Mouse (Mus musculus) small intestine, adult 2 months (tissue): ENCODE data around the gene Actl6b.

Experiments
- CTCF ChIP-seq: fragments of 200-500 bp; IDR thresholded peaks from 2 replicates; pipeline ENCODE4 v1.5.1; 2012; ENCODE audit warnings: low read depth, mild to moderate bottlenecking, control low read depth, inconsistent platforms, low read length, moderate library complexity, mixed read lengths; ENCODE audit not compliant: insufficient replicate concordance, insufficient read length; ENCODE audit errors: extremely low read depth
- POLR2A ChIP-seq: fragments of 200-500 bp; IDR thresholded peaks from 2 replicates; pipeline ENCODE4 v1.6.1; 2012; ENCODE audit warnings: low read depth, mild to moderate bottlenecking, control low read depth, inconsistent platforms, low read length, moderate library complexity

DNA sequence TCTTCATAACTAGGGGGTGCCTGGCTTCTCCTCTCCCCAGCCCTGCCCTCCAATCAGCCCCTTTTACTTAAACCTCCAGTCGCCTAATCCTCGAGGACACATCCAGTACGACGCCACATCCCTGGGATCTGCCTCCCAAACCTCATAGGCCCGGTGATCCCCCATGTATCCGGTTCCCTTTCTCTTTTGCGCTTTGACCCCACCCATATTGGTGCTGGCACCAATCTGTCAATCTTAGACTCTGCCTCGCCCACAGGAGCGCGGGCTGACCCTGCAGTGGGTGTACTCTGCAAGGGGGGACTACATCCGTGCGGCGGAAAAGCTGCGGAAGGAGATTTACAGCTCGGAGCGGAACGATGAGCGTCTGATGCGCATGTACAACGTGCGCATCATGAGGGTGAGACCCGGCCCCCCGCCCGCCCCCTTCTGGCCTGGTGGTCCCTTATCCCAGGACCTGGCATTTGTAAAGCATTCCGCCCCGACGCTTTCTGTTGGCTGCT, 30.4 kb downstream of the Actl6b start:
- TF ChIP-seq CTCF = no peak
- TF ChIP-seq POLR2A = no peak
